Mouse (Mus musculus): Measurements from ENCODE around the gene Fkbp6.

Fkbp6 gene

DNA sequence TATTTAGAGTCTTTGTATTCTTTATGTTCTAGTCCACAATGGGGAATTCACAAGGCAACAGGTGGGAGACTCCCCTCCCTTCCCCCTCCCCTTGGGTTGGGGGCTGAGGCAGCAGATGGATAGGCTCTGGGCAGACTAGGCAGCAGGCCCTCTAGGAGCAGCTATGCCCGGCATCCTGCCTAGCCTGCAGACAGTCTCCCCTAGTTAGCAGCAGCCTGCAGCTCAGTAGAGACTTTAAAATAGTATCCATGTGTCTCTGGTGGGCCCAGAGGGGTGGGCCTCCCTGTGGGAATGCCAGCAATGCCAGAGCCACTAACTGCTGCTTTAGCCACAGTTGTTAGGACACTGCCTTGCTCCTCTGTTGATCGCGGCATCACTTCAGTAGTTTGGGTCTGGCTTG is 107.2 kb downstream of the Fkbp6 start:
- in situ Hi-C loops (cut with MboI; ENCODE audit: low sequenced_read_pairs), result no loop called here

DNA sequence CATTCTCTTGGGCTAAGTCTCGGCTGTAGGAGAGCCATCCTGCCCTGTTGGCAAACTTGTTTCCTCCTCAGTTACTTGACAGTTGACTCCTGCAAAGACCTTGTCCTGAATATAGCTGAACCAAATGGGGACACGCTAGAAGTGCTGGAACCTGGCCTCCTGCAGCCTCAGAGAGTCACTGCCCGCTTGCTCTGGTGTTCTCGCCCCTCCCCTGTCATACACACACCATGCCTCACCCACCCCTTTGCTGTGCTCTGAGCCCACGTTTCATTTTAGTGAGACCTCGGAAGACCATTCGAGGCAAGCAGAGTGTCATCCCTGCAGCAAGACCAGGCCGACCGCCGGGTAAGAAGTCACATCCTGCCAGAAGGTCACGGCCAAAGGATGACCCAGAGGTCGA is 107.7 kb downstream of the Fkbp6 start:
- in situ Hi-C loops (cut with MboI; ENCODE audit: low sequenced_read_pairs), result no loop called here

Data from CH12F3 (cell line).